Mouse (Mus musculus) heart, embryonic 16.5 days (tissue): ENCODE results near the gene Tcte1. TPM values are rescaled to one million over a fixed set of nuclear protein-coding genes. Genes with fewer than 3 reads are reported as not detected.

Experiments used
- ATAC-seq: fragments of 200-750 bp; cut with Nextera tagmentation; replicated peaks from 2 replicates; pipeline ENCODE4 v1.8.0; 2017; ENCODE audit warnings: moderate number of reproducible peaks; ENCODE audit not compliant: insufficient read depth, low FRiP score; ENCODE audit errors: extremely low read depth
- H3K27ac ChIP-seq: fragments of 300-500 bp; sonication (generic); 2 replicates; pipeline ENCODE4 v1.5.1; 2014; ENCODE audit warnings: mild to moderate bottlenecking, low read length, control low read depth, moderate library complexity
- H3K27me3 ChIP-seq: fragments of 300-500 bp; sonication (generic); 2 replicates; pipeline ENCODE4 v1.6.1; 2014; ENCODE audit warnings: low read length, mixed read lengths; ENCODE audit not compliant: control insufficient read depth, insufficient read depth
- H3K36me3 ChIP-seq: fragments of 300-500 bp; sonication (generic); 2 replicates; pipeline ENCODE4 v1.6.1; 2014; ENCODE audit not compliant: control insufficient read depth, insufficient read depth
- H3K4me1 ChIP-seq: fragments of 300-500 bp; sonication (generic); 2 replicates; pipeline ENCODE4 v1.6.1; 2014; ENCODE audit warnings: low read length, mixed read lengths; ENCODE audit not compliant: control insufficient read depth, insufficient read depth
- H3K4me2 ChIP-seq: fragments of 300-500 bp; sonication (generic); 2 replicates; pipeline ENCODE4 v1.6.1; 2014; ENCODE audit warnings: low read depth, mild to moderate bottlenecking, control low read depth, low read length
- H3K4me3 ChIP-seq: fragments of 300-500 bp; sonication (generic); 2 replicates; pipeline ENCODE4 v1.5.1; 2014; ENCODE audit warnings: mild to moderate bottlenecking, control low read depth, low read length
- H3K9ac ChIP-seq: fragments of 300-500 bp; sonication (generic); 2 replicates; pipeline ENCODE4 v1.6.1; 2014; ENCODE audit warnings: low read length, control low read depth
- H3K9me3 ChIP-seq: fragments of 300-500 bp; sonication (generic); replicated peaks from 2 replicates; pipeline ENCODE4 v1.6.1; 2016; ENCODE audit warnings: low read length; ENCODE audit not compliant: control insufficient read depth
- WGBS: fragments of 180-500 bp; shearing (Covaris S2); extraction: QIAGEN DNeasy Blood & Tissue Kit; methylation state at CpG from one replicate; pipeline ENCODE4 v1.1.7; 2014; 5-methylcytosine and 5-hydroxymethylcytosine counted together
- polyA plus RNA-seq: library from polyadenylated mRNA; unstranded; fragments of >200 nt; fragmentation: Nextera tagmentation; extraction: Ambion mirVana; gene quantifications from 2 replicates; pipeline ENCODE4 v1.2.1, GENCODE M21; 2015

Tcte1 gene
- polyA plus RNA-seq, 1 experiment from 2014 or later: 0.63 TPM

- Histone ChIP-seq H3K36me3 (peaks cover 4% of the 10 kb centered on the region; the same call in 1 of the 2 replicates), H3K9ac (no peak overlapping the region), H3K4me2 (no peak overlapping the region), H3K4me1 (peaks cover 8% of the 10 kb centered on the region; the same call in 1 of the 2 replicates), H3K4me3 (no peak overlapping the region), H3K27ac (no peak overlapping the region), H3K27me3 (no peaks in the 10 kb centered on the region), H3K9me3 (no peaks in the 10 kb centered on the region)
- ATAC-seq: no peak
- WGBS: 87% methylated on average over 28 of the region's 28 CpGs
Observed at GRCm38 (mm10) chr17:45517549-45518215, 5.6 kb upstream of the Tcte1 start.

GRCm38 (mm10) chr17:45518766-45519475 is 4.3 kb upstream of the Tcte1 start:
- no peak overlapping the region for H3K9ac ChIP-seq
- no peak overlapping the region for H3K27ac ChIP-seq
- no peaks in the 10 kb centered on the region for H3K9me3 ChIP-seq
- no peak overlapping the region for H3K4me2 ChIP-seq
- no peak for ATAC-seq
- H3K4me1 ChIP-seq: peaks cover 12% of the 10 kb centered on the region
- no peaks in the 10 kb centered on the region for H3K27me3 ChIP-seq
- 82% methylated on average over 12 of the region's 12 CpGs for WGBS
- H3K36me3 ChIP-seq: peaks cover 4% of the 10 kb centered on the region; the same call in 1 of the 2 replicates
- no peak overlapping the region for H3K4me3 ChIP-seq

- Histone ChIP-seq H3K36me3 (peaks cover 4% of the 10 kb centered on the region; the same call in 1 of the 2 replicates), H3K4me1 (peaks cover 12% of the 10 kb centered on the region), H3K27me3 (0 out of 2 replicates have a peak, but pooled peaks cover 4% of the 10 kb centered on the region), H3K9me3 (no peaks in the 10 kb centered on the region), H3K9ac (no peak overlapping the region), H3K4me2 (no peak overlapping the region), H3K27ac (no peak overlapping the region), H3K4me3 (no peak overlapping the region)
- ATAC-seq: no peak
- 84% methylated on average over 11 of the region's 11 CpGs for WGBS
Observed at GRCm38 (mm10) chr17:45520136-45520535, 3.1 kb upstream of the Tcte1 start.

- H3K4me1 ChIP-seq: peaks cover 11% of the 10 kb centered on the region
- no peak overlapping the region for H3K4me3 ChIP-seq
- no peak overlapping the region for H3K9ac ChIP-seq
- H3K36me3 ChIP-seq: peaks cover 4% of the 10 kb centered on the region; the same call in 1 of the 2 replicates
- H3K9me3 ChIP-seq: no peaks in the 10 kb centered on the region
- peaks cover 11% of the 10 kb centered on the region for H3K27me3 ChIP-seq
- H3K4me2 ChIP-seq: no peak overlapping the region
- ATAC-seq: no peak
- 70% methylated on average over 4 of the region's 4 CpGs for WGBS
- no peak overlapping the region for H3K27ac ChIP-seq
Observed at GRCm38 (mm10) chr17:45524961-45525360, 1.7 kb downstream of the Tcte1 start.

- Histone ChIP-seq H3K4me1 (peaks cover 6% of the 10 kb centered on the region), H3K9me3 (no peaks in the 10 kb centered on the region), H3K36me3 (no peaks in the 10 kb centered on the region), H3K4me2 (no peak overlapping the region), H3K9ac (no peak overlapping the region), H3K27ac (no peak overlapping the region), H3K27me3 (peaks cover 19% of the 10 kb centered on the region), H3K4me3 (no peak overlapping the region)
- WGBS: 18% methylated on average over 5 of the region's 5 CpGs
- no peak for ATAC-seq
Observed at GRCm38 (mm10) chr17:45526571-45526970, 3.3 kb downstream of the Tcte1 start.

- Histone ChIP-seq H3K27me3 (peaks cover 40% of the 10 kb centered on the region), H3K4me3 (no peak overlapping the region), H3K36me3 (no peaks in the 10 kb centered on the region), H3K4me1 (no peaks in the 10 kb centered on the region), H3K4me2 (no peak overlapping the region), H3K9me3 (no peaks in the 10 kb centered on the region), H3K27ac (no peak overlapping the region), H3K9ac (no peak overlapping the region)
- no peak for ATAC-seq
- 40% methylated on average over 10 of the region's 13 CpGs for WGBS
Observed at GRCm38 (mm10) chr17:45530346-45530782, 7.1 kb downstream of the Tcte1 start.

- 40% methylated on average over 15 of the region's 15 CpGs for WGBS
- Histone ChIP-seq H3K27ac (no peak overlapping the region), H3K9me3 (no peaks in the 10 kb centered on the region), H3K4me3 (no peak overlapping the region), H3K4me1 (no peaks in the 10 kb centered on the region), H3K27me3 (peaks cover 59% of the 10 kb centered on the region), H3K36me3 (no peaks in the 10 kb centered on the region), H3K9ac (no peak overlapping the region), H3K4me2 (no peak overlapping the region)
- no peak for ATAC-seq
Observed at GRCm38 (mm10) chr17:45532896-45533295, 9.7 kb downstream of the Tcte1 start.

- no peak for ATAC-seq
- Histone ChIP-seq H3K36me3 (no peaks in the 10 kb centered on the region), H3K27ac (no peak overlapping the region), H3K9me3 (no peaks in the 10 kb centered on the region), H3K4me2 (no peak overlapping the region), H3K4me3 (no peak overlapping the region), H3K9ac (no peak overlapping the region), H3K4me1 (no peaks in the 10 kb centered on the region), H3K27me3 (peaks cover 75% of the 10 kb centered on the region)
- 11% methylated on average over 5 of the region's 5 CpGs for WGBS
Observed at GRCm38 (mm10) chr17:45536264-45536663, 13.0 kb downstream of the Tcte1 start.

GRCm38 (mm10) chr17:45538394-45538793 is 15.2 kb downstream of the Tcte1 start:
- no peaks in the 10 kb centered on the region for H3K4me1 ChIP-seq
- H3K4me3 ChIP-seq: no peak overlapping the region
- no peaks in the 10 kb centered on the region for H3K36me3 ChIP-seq
- 48% methylated on average over 4 of the region's 4 CpGs for WGBS
- no peak overlapping the region for H3K9ac ChIP-seq
- peaks cover 79% of the 10 kb centered on the region for H3K27me3 ChIP-seq
- H3K27ac ChIP-seq: no peak overlapping the region
- H3K4me2 ChIP-seq: no peak overlapping the region
- no peaks in the 10 kb centered on the region for H3K9me3 ChIP-seq
- no peak for ATAC-seq
